Mouse (Mus musculus) adrenal gland, postnatal 25 days (tissue): ENCODE results near the gene Rassf3. TPM values are rescaled to one million over a fixed set of nuclear protein-coding genes. Genes with fewer than 3 reads are reported as not detected.

Experiments used
- DNase-seq: peaks from one replicate; pipeline ENCODE4 v3.0.0; 2021; ENCODE audit warnings: mixed read lengths
- total RNA-seq: library from RNA; stranded (reverse); gene quantifications from 2 replicates; pipeline ENCODE4 v1.2.3, GENCODE M21; 2021

Rassf3 gene
- total RNA-seq, 1 experiment from 2014 or later = 36.8 TPM

GRCm38 (mm10) chr10:121365781-121366272, 110.3 kb downstream of the Rassf3 start:
- no peak for DNase-seq

- peak; percentile 95 for DNase-seq
These were observed 111.2 kb downstream of the Rassf3 start, which contains the start of gene Gns for GRCm38 (mm10) chr10:121364801-121365564. Gene Gns, plus strand, starts transcription at chr10:121365090.

- no peak for DNase-seq
These were observed 111.8 kb downstream of the Rassf3 start for GRCm38 (mm10) chr10:121364306-121364705.

GRCm38 (mm10) chr10:121363201-121363600, 112.9 kb downstream of the Rassf3 start:
- DNase-seq = no peak

- DNase-seq = no peak
These were observed 115.8 kb downstream of the Rassf3 start for GRCm38 (mm10) chr10:121360358-121360757.

Other genes with a start within 250 kb of the Rassf3 start
- 9.6 and 11.0 TPM in 2 replicates for gene Tbc1d30, start 125.1 kb downstream of the Rassf3 start, total RNA-seq
- gene Gns, start 111.3 kb downstream of the Rassf3 start, total RNA-seq = 194 and 195 TPM in 2 replicates
- gene Tbk1, start 110.4 kb upstream of the Rassf3 start, total RNA-seq = 46.7 and 47.1 TPM in 2 replicates
- 83.7 and 83.9 TPM in 2 replicates for gene Xpot, start 150.0 kb upstream of the Rassf3 start, total RNA-seq
- gene D930020B18Rik, start 165.2 kb upstream of the Rassf3 start, total RNA-seq = not detected in 2 replicates